Mouse (Mus musculus): ENCODE measurements around the gene Cog3. TPM values are rescaled to one million over a fixed set of nuclear protein-coding genes. Genes with fewer than 3 reads are reported as not detected.
A peak's percentile ranks its signal among the peaks of the same experiment; 100 is the strongest.

The Cog3 gene
- total RNA-seq, 4 experiments from 2014 or later: 7.3 to 8.8 (median 8.6) TPM

DNA sequence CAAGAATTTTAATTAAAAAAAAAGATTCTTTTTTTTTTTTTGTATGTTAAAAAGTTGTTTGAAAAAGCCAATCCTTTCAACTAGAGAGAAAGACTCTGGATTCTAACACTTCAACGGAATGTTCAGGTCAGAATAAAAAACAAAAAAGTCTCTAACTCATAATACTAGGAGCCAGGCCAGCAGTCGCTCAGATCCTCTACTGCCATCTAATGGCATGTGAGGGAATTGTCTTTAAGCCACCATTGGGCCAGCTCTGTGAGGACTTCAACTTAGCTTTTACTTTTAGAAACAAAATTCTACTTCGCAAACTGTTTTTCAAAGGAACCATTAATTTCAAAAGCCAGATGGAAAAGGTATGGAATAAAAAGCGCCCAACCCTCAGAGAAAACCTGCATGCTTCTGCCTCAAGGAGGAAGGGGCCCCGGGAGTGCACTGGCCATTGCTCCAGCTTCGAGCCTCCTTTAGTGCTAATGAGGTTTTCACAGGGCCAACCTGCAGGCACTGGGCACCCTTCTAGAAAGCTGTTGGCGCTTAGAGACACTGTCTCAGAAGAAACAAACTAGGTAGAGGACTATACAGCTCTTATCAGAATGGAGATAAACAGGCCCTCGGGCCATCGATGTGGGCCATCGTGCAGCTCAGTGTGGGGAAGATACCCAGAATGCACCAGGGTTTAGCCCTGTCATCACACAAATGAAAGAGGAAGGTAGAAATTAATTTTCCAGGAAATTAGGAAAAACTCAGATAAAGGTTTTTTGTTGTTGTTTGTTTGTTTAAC, 6.9 kb upstream of the Cog3 start:
- DNase-seq (ENCODE audit: low spot score in 2 of 2): no peak

DNA sequence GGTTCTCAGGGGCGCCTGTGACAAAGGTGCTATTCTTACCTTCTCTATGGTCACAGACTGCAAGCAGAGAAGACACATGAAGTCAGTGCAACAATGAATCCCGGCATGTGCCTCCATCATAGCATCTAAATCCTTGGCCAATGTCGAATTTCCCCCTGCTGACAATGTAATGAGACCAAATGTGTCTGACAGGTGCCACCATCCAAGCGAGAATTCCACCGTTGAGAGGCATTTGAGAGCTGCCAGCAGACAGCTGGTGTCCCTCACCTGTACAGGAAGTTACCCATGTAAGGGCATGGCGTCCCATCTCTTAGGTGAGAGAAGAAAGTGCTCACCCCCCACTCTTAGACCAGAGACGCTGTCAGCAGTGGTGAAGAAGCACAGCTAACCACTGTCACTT, 4.1 kb upstream of the Cog3 start:
- DNase-seq (ENCODE audit: low spot score in 2 of 2): no peak

DNA sequence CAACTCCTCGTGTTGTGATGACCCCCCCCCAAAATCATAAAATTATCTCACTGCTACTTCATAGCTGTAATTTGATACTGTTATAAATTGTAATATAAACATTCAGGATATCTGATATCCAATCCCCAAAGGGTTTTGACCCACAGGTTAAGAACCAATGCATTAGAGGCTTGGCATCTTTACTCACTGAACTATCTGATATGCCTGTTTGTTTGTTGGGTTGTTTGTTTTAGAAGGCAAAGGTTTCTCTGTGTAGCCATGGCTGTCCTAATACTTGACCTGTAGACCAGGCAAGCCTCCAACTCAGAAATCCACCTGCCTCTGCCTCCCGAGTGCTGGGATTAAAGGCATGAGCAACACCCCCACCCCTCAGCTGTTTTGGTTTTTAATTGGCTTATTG, 3.5 kb upstream of the Cog3 start:
- DNase-seq (ENCODE audit: low spot score in 2 of 2): no peak

DNA sequence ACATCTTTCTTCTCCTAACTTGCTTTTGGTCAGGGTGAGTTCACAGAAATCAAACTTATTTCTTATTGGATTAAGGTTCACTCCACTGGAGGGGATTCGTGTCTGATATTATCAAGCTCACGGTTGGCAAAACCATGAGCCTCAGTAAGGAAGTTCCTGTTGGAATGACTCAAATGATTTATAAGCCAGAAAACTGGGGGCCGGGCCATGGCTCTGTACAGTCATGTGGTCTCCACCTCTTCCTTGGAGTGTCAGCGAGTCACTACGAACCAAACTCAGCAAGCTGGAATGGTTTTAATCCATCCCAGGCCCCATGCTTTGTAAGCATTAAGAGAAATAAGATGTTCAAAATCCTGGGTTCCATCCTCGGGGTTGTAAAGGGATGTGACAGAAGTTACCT, 2.7 kb upstream of the Cog3 start:
- no peak for DNase-seq (ENCODE audit: low spot score in 2 of 2)

DNA sequence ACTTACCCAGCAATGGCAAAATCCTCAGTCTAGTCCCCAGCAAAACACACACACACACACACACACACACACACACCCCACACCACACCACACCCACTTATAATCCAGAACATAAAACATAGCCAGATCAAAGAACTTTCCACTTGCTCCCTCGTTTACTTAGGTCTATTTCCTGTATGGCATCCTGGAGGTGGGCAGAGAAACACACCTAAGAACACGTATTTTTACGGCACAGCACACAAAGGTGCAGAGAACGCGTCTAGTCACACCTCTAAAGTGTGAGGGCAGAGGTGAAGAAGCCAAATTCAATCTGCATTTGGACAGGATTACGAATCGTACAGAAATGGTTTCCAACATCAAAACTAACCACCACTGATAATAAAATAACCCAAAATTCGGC, 1.1 kb downstream of the Cog3 start:
- no peak for DNase-seq (ENCODE audit: low spot score in 2 of 2)

DNA sequence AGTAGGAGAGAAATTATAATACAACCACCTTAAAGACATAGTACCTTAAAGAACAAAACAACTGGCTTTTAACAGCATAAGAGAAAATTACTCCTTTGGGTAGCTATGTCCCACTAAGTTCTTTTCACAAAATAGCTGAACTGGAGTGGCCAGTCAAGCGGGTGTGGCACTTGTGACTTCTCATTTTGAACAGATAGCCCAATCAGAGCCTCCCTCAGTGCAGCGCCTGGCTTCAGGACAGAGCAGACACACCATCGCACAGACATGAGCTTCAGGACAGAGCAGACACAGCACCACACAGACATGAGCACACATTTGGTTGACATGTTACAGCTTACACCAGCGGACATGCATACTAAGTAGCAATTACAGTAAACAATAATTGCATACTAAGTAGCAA, 3.3 kb downstream of the Cog3 start:
- DNase-seq (ENCODE audit: low spot score in 2 of 2): no peak

DNA sequence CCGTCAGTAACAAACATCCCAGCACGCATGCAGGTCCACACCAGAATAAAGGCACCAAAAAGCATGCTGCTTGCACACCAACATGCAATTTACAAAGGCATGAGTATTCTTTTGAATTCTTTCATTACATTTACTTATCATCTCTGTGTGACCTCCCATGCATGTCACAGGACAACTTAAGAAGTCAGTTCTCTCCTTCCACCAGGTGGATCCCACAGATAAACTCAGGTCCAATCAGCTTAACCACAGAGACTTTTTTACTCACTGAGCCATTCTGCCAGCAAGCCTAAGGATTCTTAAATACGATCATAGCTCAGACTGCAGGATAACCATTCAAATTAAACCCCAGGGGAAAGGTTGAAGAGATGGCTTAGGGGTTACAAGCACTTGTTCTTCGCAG, 5.2 kb downstream of the Cog3 start:
- DNase-seq (ENCODE audit: low spot score in 2 of 2): no peak

DNA sequence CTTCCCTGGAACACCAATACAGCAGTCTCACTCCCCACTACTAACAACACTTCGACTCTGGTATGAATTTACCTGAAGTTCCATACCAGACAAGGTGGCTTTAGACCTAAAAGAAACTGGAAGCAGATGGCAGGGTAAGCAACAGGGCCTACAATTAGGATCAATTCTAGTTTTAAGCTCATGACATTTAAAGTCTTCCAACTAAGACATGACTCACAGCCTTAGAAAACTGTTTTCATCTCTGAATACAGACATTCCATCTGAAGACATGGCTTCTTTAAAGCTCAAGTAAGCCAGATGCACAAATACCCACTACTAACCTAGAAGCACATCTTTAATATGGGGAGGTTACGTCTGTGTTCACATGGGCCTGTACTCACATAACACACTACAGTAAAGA, 6.4 kb downstream of the Cog3 start:
- DNase-seq (ENCODE audit: low spot score in 2 of 2): no peak

DNA sequence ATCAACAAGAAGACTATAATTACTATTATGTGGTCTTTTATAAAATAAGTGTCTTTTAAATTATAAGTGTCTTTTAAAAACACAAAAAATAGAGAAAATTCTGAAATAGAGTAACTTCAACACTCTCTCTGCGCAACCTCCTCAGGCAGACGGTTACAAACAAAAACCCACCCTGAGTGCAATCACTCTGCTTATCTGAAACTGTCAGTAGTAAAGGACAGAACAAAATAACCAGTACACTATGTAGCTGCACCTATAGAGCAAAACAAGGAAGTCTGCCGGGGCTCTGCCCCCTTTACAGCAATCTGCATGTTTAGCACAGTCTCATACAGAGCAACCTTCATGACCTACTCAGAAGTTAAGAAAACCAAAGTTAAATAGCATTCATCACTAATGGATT, 12.4 kb downstream of the Cog3 start:
- no peak for DNase-seq (ENCODE audit: low spot score in 2 of 2)

DNA sequence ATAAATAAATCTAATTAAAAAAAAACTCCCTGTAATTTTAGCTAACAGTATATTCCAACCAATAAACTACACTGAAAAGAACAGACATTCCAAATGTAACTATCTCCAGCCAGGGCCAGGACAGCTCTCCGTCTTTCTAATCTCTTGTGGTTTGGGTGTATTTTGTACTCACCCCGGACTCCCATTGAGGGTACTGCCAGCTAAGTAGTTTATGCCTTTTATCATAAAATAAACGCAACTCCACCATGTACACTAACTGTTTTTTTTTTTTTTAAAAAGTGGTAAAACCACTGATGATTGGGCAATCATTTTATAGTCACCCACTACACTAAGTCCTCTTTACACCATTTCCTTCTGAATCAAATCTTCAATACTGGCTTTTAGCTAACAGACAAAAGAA, 18.7 kb downstream of the Cog3 start:
- no peak for DNase-seq (ENCODE audit: low spot score in 2 of 2)

DNA sequence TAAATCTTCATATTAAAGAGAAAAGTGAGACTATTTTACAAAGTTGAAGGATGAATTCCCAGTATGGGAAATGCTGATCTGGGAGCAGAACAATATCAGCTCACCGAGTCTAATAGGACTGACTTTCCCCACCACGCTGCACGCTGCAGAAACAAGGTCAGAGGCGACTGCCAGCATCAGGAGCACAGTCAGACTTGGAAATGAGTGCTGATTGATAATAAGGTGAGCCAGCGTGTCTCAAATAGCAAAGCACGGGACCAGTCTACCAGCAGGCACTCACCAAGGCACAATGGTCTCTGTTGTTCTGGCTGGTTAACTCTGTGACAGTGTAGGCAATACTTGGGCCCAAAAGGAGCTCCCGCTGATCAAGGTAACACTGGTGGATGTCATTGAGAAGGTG, 21.7 kb downstream of the Cog3 start:
- DNase-seq (ENCODE audit: low spot score in 2 of 2): no peak

DNA sequence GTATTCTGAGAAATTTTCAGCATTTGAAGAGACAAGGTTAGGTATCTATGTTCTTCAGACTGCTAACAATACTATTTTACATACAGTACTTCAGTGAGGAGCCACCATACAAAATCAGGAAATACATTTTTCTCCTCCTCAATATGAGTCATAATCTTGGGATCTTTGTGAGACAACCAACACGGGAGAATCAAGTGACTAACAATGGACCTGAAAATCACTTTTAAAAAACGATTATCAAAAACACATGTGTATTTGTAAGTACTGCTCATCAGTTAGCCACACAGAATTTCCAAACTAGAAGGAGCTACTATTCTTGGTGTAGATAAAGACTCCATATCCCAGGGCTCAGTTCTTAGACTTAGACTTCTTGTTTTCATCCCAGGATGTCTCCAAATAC, 23.0 kb downstream of the Cog3 start:
- no peak for DNase-seq (ENCODE audit: low spot score in 2 of 2)

DNA sequence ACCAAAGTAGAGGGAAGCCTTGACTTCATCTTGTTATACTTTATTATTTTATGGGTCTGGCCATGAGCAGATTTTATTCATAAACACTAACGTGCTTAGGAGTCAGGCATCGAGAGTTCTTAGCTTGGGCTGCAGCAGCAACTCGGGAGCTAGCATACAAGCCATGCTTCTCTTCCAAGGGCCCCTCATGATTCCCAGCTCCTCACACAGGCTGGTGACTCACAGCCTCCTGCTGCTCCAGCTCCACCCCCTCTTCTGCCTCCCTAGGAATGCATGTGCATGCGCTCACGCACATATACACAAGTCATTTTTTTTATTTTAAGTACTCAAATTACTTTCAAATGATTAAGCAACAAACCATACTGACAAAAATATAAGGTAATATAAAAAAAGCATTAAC, 26.2 kb downstream of the Cog3 start:
- DNase-seq (ENCODE audit: low spot score in 2 of 2): no peak

DNA sequence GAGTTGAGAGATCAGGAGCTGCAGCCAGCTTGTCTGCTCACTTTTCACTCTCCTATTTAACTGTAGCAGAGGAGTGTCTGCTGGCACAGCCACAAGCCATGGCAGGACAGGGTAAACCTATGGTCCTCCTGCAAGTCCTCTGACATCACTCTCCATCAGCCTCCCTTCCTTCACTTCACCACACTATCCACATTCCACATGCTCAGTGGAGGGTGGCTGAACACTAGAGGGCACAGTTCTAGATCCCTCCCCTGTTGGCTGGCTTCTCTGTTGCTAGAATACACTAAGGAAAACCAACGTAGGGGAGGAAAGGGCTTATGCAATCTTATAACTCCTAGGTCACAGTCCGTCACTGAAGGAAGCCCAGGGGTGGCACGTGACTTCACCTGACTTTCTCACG, 27.3 kb downstream of the Cog3 start:
- DNase-seq (ENCODE audit: low spot score in 2 of 2): no peak

DNA sequence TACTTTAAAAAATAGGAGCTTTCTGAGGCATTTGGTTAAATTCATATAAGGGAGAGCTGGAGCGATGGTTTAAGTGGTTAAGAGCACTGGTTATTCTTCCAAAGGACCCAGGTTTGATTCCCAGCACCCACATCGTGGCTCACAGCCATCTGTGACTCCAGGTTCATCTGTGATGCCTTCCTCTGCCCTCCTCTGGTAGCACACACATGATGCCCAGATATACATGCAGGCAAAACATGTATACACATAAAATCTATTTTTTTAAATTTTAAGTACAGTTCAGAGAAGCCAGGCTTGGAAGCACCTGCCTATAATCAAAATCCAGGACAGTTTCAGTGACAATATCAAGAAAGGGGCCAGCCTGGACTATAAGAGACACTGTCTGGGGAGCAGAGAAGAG, 31.5 kb downstream of the Cog3 start:
- DNase-seq (ENCODE audit: low spot score in 2 of 2): no peak

DNA sequence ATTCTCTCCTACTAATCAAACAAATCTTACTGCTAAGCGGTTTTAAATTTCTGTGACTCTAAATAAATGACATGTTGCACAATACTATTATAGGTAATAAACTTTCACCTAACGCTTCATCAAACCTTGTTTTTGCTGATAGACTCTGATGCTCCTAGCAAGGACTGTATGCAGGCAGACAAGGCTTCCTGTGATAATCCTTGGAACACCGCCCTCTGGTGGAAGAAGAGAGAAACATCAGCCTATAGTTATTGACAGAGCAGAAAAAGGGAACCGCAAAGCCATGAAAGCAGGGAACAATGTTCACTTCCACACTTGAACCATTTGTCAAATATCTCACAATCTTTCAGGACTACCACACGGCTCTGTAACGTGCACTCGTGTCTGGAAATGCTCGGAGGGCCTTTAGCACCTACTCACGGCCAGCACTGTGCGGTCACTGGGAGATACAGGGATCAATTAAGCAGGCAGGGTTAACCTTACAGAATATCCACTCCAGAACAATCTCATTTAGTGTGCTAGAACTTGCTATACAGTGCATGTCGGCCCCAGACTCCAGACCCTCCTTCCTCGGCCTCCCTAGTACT, 32.2 kb downstream of the Cog3 start:
- DNase-seq (ENCODE audit: low spot score in 2 of 2): no peak

DNA sequence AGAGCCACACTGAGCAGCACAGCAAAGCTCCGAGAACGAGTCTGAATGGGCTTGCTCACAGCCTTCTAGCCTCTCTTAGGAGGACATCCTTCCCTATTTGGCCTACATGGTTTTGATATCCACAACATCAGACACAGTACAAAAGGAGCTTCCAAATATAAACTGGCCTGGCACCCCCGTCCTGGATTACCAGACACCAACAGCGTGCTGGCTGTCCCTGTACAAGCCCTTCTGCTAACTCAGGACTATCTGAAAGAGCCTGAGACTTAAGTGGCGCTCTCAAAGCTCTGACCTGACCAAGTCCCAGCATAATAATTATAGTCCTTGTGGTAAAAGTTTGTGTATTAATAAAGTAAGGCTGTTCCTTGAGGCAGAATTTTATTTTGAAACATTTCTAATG, 34.2 kb downstream of the Cog3 start:
- DNase-seq (ENCODE audit: low spot score in 2 of 2): peak; percentile 37 to 41

DNA sequence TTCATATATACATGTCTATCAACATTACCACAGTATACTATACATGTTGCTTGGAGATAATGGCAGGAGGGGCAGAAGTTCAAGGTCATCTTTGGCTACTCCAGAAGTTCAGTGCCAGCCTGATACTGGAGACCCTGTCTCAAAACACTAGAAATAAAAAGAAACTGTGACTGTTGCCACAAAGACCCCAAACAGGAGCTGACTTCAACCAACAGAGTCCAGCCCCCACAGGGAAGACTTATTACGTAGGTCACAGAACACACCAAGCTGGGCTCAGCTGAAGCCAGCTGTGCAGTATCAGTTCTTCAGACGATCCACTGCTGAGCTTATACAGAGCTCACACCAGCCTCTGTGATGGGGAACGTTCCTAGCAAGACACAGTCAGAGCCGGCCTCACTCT, 37.9 kb downstream of the Cog3 start:
- DNase-seq (ENCODE audit: low spot score in 2 of 2): no peak

DNA sequence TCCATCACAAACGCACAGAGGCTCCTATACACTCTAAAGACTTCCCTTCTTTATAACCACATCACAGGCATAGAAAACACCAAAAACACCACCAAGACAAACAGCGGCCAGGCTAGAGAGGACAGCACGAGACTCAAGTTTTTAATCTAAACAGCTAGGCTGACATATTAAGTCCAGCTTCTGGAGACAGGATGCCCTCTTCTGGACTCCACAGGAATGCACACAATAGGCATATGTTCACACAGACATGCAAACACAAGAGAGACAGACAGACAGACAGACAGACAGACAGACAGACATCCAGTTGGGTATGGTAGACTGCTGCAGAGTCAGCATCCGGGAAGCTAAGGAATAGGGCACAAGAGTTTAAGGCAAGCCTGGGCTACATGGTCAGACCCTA, 40.7 kb downstream of the Cog3 start:
- no peak for DNase-seq (ENCODE audit: low spot score in 2 of 2)

DNA sequence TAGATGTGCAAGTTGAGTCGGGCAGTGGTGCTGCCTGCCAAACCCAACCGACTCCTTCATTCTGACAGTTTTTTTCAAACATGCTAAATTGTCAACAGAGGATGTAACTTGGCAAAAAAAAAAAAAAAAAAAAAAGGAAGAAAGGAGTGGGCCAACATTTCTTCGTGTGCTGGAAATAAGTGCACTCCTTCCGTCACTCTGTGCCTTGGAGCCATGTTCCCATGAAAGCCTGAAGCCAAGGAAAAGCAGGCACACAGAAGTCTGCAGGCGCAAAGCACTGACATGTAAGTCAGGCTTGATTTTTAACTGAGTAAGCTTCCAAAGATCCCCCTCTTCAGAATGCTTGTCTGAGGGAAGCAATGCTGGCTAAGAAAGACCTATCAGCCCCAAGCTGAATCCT, 41.6 kb downstream of the Cog3 start:
- DNase-seq (ENCODE audit: low spot score in 2 of 2): no peak

DNA sequence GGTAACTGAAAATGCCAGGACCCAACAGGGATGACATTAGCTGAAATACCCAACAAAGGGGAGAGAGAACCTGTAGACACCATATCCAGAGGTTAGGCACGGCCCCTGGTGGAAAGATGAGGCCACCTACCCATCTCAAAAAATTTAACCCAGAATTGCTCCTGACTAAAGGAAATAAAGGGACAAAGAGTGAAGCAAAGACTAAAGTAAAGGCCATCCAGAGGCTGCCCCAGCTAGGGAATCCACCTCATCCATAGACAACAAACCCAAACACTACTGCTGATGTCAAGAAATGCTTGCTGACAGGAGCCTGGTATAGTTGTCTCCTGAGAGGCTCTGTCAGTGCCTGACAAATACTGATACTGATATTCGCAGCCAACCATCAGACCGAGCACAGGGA, 42.6 kb downstream of the Cog3 start:
- DNase-seq (ENCODE audit: low spot score in 2 of 2): no peak

DNA sequence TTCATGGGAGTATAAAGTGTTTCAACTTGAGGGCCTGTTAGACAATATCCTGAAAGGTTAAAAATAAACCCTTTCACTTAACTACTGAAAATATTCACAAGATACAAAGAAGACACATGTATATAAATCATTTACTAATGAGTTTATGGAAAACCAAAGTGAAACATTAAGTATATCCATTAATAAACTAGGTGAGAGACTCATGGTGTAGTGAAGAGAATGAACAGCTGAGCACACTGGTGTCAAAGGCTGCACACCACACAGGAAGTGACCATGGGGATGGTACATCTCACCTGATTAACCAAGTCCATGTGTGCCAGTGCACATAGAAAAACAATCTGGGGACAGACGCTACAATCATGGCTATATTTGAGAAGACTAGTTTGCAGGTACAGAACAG, 45.3 kb downstream of the Cog3 start:
- no peak for DNase-seq (ENCODE audit: low spot score in 2 of 2)

DNA sequence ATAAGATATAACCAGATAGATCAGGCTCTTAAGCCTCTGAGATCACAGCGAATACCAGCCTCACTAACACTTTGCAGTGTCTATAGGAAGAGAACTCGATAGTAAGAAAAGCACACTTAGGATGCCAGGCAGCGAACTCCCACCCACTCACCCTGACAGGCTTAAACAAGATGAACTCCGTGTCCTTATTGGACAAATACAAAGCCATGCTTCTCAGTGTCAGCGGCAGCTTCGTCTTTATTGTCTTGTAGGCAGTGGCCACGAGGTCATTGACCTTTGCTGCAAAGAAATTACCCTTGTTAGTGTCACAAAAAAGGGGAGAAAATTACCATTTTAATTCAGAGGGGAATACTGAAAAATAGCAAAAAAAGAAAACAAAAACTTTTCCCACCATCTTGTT, 46.5 kb downstream of the Cog3 start:
- no peak for DNase-seq (ENCODE audit: low spot score in 2 of 2)

DNA sequence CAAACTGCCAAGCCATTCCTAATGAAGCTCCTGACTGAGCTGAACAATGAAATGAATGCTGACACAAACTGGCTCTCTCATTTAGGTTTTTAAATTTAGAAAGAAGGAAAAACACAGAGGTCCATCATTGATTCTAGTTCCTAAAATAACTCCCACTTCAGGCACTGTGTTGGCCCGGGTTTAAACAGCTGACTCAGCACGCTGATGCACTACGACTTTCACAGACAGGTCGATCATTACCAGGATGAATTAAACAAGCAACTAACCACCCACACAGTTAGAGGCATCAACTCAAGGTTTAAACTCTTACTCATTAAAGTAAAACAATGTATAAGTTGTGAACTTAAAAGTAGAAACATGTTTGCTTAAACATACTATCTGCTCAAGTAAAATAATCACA, 47.7 kb downstream of the Cog3 start:
- DNase-seq (ENCODE audit: low spot score in 2 of 2): no peak
